Mouse (Mus musculus): ENCODE results near the gene C730034F03Rik.

The C730034F03Rik gene

DNA sequence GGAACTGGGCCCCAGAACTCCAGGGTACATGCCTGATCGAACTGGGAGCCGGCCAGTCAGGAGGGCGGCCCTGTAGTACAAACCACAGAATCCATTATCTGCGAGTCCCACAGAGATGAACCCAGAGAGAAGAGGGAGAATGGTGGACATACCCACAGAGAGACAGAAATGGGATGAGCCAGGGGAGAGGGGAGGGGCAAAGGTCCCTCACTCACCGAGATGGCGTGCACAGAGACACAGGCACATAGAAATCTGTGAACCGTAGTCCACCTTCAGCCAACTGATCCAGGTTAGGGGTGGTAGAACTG lies 45.9 kb downstream of the C730034F03Rik start:
- DNase-seq (ENCODE audit: low read depth, low spot score) = no peak

DNA sequence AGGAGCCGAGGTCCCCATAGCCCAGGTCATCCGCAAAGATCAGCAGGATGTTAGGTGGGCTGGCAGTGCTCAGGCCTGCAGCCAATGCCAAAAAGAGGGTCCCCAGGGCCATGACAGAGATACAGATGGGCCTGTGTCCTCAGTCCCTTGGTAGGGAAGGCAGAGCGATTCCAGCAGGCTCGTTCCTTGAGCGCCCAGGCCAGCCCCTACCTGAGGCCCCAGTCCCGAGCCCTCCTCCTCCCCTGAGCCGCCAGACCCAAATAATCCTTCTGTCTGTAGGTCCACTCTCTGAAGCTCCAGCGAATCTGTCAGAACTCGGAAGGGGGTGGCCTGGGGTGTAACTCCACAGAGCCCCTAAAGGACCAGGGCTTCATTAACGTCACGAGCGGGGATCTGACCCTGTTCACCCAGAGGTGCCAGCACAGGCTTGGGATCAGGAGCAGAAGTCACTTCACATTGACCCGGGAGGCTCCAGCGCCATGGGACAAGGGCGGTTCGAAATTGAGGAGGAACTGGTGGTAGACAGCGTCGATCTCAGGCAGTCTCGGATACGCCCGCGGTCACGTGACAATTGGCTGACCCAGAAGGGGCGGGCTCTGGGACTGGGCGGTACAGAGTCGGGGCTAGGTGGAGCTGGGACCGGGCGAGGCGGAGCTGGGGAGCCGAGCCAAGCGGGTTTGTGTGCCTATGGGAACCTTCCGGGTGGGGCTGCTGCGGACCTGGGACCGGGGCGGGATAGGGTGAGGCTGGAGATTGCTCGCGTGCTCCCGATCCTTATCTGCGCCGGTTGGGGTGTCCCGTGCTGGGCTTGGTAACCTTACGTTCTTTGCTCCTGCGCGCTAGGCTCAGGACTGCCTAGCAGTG lies 46.5 kb downstream of the C730034F03Rik start:
- peak; percentile 90 for DNase-seq (ENCODE audit: low read depth, low spot score)

DNA sequence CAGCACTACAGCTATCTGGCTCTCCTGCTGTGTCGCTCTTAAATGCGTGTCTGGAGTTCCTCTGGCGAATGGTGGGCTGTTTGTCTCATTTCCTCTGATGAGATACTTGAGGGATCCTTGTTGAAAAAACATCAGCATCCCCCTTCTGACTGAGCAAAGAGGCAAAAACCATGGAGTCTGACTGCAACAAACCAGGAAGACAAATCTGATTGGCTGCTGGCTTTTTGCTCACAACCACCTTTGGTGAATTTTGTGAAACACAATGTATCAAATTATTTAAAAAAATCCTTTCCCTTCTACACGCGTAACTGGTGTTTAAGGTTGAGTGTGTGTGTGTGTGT lies 47.1 kb downstream of the C730034F03Rik start:
- no peak for DNase-seq (ENCODE audit: low read depth, low spot score)

DNA sequence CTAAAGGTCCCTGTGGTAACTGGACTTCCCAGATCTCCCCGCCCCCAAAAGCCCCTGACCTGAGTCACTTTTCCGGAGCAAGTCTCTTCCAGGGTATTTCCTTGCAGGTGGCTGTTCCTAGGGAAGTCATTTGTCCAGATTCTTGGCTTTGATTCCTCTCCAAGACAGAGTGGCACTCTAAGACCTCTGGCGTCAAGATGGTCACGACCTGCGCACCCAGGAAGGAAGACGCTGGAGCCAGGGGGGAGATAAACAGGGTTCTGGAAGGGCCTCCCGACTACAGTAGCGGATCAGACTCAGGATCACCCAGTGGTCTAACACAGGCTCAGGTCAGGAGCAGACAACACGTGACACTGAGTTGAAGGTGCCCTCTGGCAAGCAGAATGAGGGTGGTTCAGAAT lies 47.7 kb downstream of the C730034F03Rik start, which contains the start of gene Arsa:
Gene Arsa (minus strand): TSS at position 335 of the 401 bp plus-strand sequence.
- no peak for DNase-seq (ENCODE audit: low read depth, low spot score)

DNA sequence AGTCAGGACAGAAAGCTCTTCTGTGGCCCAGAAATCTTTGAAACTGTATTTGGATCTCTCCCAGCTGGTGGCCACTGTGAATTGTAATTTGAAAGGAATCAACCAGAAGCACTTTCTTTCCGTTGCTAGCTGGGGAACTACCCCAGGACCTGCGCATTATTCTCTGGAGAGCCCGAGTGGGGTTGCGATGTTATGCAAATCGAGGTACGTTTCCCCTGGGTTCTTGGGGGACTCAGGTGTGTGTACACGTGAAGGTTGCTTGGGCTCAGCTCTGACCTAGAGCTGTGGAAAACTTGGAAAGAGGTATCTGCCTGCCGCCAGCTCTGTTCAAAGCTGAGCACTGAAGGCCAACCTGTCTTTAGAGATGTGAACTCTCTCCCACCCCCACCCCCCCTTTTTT lies 48.4 kb downstream of the C730034F03Rik start:
- DNase-seq (ENCODE audit: low read depth, low spot score) = no peak

DNA sequence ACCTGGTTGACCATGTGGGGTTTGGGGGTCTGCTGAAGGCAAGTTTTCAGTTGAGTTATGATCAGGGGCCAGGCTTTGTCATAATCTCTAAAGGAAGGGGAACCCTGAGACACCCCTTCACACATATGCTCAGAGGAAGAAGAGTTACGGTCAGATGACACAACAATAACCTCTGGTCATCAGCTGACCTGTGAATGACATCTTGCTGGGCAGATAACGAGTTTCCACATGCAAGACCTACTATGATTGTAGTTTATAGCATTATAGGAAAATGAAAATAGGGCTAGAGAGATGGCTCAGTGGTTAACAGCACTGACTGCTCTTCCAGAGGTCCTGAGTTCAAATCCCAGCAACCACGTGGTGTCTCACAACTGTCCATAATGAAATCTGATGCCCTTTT lies 49.2 kb downstream of the C730034F03Rik start:
- DNase-seq (ENCODE audit: low read depth, low spot score) = no peak
